Mouse (Mus musculus) C2C12 (cell line): ENCODE data around the gene Rnf220.

ENCODE experiments used
- CTCF ChIP-seq: IDR thresholded peaks from one replicate; pipeline ENCODE4 v1.5.1; 2011; ENCODE audit not compliant: control insufficient read depth, insufficient read depth, insufficient read length
- MYOD1 ChIP-seq: IDR thresholded peaks from one replicate; pipeline ENCODE4 v1.6.1; 2011; ENCODE audit warnings: low read depth; ENCODE audit not compliant: control insufficient read depth, insufficient read length

- TF ChIP-seq CTCF (no peak), MYOD1 (no peak)
Measured at GRCm38 (mm10) chr4:117272459-117272858, 224.4 kb downstream of the Rnf220 start.
